In the genomic region with DNA sequence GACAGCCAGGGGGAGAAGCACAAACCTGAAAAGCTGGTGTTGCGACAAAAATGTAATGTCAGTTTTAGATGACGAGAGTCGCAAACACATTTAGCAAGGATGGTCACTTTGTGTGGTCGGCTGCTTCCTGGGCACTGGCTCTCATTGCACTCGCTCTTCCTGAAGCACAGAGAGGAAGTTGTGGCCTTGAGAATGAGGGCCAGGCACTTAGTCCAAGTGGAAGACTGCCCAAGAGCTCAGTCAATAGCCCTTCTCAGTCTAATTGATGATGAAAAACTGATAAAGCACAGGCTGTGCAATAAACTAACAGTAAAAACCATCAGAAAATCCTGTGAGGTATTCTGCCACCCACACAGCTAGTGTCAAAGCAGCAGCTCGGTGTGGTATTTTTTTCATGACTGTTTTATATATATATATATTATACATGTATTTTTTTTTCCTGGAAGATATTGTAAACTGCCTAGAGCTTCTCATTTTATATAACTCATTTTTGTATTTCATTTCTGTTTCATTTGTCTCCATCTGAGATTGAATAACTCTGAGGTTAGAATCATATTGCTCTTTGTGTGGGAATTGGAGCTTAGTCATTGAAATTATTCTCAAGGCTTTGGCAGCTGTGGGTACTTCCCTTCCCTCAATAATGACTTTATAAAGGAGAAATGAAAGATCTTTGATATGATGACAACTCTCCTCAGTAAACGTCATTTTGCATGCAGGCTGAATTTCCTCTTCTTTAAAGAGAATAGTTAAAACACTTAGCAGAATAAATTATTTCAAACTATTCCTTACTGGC, we compare ENCODE assay signal across 13 mouse cellular contexts. TPM values are rescaled to one million over a fixed set of nuclear protein-coding genes. Genes with fewer than 3 reads are reported as not detected.
DNase-seq lines count a peak whose midpoint lies in the region.
"Had no signal": no experiment of that assay in that cellular context is flagged by ENCODE, and none has a peak within 500 bp of the region (broad histone marks: within the 10 kb centered on the region; RNA-seq: fewer than 3 reads in every experiment).

No protein-coding gene starts in this region.

- H3K36me3 ChIP-seq in hindbrain, embryonic 10.5 days = no peaks in the 10 kb centered on the region

- no peak overlapping the region for H3K4me3 ChIP-seq in hindbrain, embryonic 10.5 days

- no peaks in the 10 kb centered on the region for H3K4me1 ChIP-seq in hindbrain, embryonic 10.5 days (replicated peaks)

- H3K27ac ChIP-seq in hindbrain, embryonic 10.5 days = no peak overlapping the region
- H3K27ac ChIP-seq: kidney, postnatal 0 days had no signal

- H3K9me3 ChIP-seq in hindbrain, embryonic 10.5 days = no peaks in the 10 kb centered on the region

- 85% methylated on average over 7 of the region's 7 CpGs for WGBS in hindbrain, embryonic 10.5 days

- DNase-seq in cerebellum, adult 11 months = peak; percentile 0
- DNase-seq in cerebellum, postnatal 14 days = no peak
- peak; percentile 4 for DNase-seq in layer of hippocampus, adult 9-11 months
- DNase-seq in layer of hippocampus, adult 11-12 months (ENCODE audit: low spot score) = no peak
- DNase-seq in cerebellum, adult 9-11 months = peak; percentile 6
- peak; percentile 19 to 30 for DNase-seq in lung, postnatal 4 days
- no peak for DNase-seq in hindbrain, embryonic 10.5 days (ENCODE audit: low spot score)
- DNase-seq in embryo, embryonic 10 days (ENCODE audit: low spot score) = no peak
- DNase-seq: heart, postnatal 4 days had no signal

- H3K27me3 ChIP-seq in hindbrain, embryonic 10.5 days (ENCODE audit: insufficient read depth, poor library complexity, severe bottlenecking) = no peaks in the 10 kb centered on the region

RNA-seq across cellular contexts. Expression of a gene that starts 41.7 kb away (rescaled TPM):
- polyA plus RNA-seq in hindbrain, embryonic 10.5 days (2016; fragmentation: Nextera tagmentation; extraction: Ambion mirVana) = 0.39 TPM in 1 of 2 replicates, not detected in the other
- polyA plus RNA-seq: embryonic facial prominence, embryonic 14.5 days; gonadal fat pad, adult 2 months; kidney, postnatal 0 days; liver, embryonic 16.5 days had no signal

Comparison
In these comparisons a context has a peak if more than half of its experiments do, and no peak if none do; other contexts are left out.
1. DNase-seq: peak in cerebellum, adult 11 months (single experiment), layer of hippocampus, adult 9-11 months (single experiment), cerebellum, adult 9-11 months (single experiment) and lung, postnatal 4 days (2 of 2); none in cerebellum, postnatal 14 days (0 of 2), layer of hippocampus, adult 11-12 months (single experiment), hindbrain, embryonic 10.5 days (single experiment) and embryo, embryonic 10 days (single experiment).